Mouse (Mus musculus): ENCODE data around the gene Cbll1. TPM values are rescaled to one million over a fixed set of nuclear protein-coding genes. Genes with fewer than 3 reads are reported as not detected.

Gene Cbll1
- polyA plus RNA-seq, 1 experiment: 8.6 TPM

DNA sequence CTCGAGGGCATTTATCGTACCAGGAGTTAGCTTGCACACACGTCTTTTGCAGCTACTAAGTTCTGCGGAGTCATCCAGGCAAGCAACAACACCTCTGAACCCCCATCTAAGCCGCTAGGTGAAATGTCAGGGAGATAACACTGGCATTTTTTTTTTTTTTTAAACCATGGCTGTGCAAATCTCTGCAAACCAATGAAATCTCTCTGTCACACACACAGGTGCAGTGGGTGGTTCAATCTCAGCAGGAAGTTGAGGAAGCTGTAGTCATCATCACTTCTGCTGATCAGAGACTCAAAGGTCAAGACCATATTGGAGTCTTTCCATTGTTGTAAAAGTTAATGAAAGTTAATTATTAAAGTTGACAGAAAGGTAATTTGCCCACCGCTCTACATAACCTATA is 61.6 kb downstream of the Cbll1 start:
- Histone ChIP-seq H3K36me3 (ENCODE audit: control insufficient read depth, insufficient read depth, low read length) (no peaks in the 10 kb centered on the region), H3K27me3 (ENCODE audit: control insufficient read depth, insufficient read depth, low read length) (no peaks in the 10 kb centered on the region), H3K4me3 (ENCODE audit: extremely low read depth, insufficient read depth, insufficient read length) (no peak overlapping the region), H3K27ac (ENCODE audit: insufficient read depth, low read length) (no peak overlapping the region), H3K4me1 (ENCODE audit: control insufficient read depth, insufficient read depth, insufficient read length) (no peaks in the 10 kb centered on the region)
- 78% methylated on average over 6 of the region's 6 CpGs for WGBS
- TF ChIP-seq CTCF (IDR thresholded peaks at IDR 0.05; ENCODE audit: extremely low read depth, insufficient read depth, insufficient read length, insufficient replicate concordance): no peak
- no peak for TF ChIP-seq POLR2A (IDR thresholded peaks at IDR 0.05; ENCODE audit: low read depth, low read length)
- DNase-seq (ENCODE audit: low read depth in 1 of 2, low spot score in 2 of 2): no peak

Other genes with a start within 250 kb of the Cbll1 start
- gene Lamb1, start 234.4 kb downstream of the Cbll1 start, polyA plus RNA-seq (2012; rRNA removed): 1.5 TPM in 2 replicates
- 3.8 and 5.1 TPM in 2 replicates for gene Dld, start 148.2 kb downstream of the Cbll1 start, polyA plus RNA-seq (2012; rRNA removed)
- gene Slc26a3, start 108.7 kb downstream of the Cbll1 start, polyA plus RNA-seq (2012; rRNA removed): 0.07 TPM in 1 of 2 replicates, not detected in the other
- not detected in 2 replicates for gene Slc26a4, start 60.4 kb upstream of the Cbll1 start, polyA plus RNA-seq (2012; rRNA removed)
- gene Bcap29, start 135.0 kb upstream of the Cbll1 start, polyA plus RNA-seq (2012; rRNA removed): 1.5 and 1.6 TPM in 2 replicates
- 1.3 and 2.0 TPM in 2 replicates for gene Dus4l, start 155.2 kb upstream of the Cbll1 start, polyA plus RNA-seq (2012; rRNA removed)
- 10.8 and 11.7 TPM in 2 replicates for gene Cog5, start 155.3 kb upstream of the Cbll1 start, polyA plus RNA-seq (2012; rRNA removed)
- gene Gpr22, start 214.3 kb upstream of the Cbll1 start, polyA plus RNA-seq (2012; rRNA removed): not detected in 2 replicates

Measured in spleen, adult 2 months (tissue).